Comparison of ENCODE assay signal across 7 mouse cellular contexts in genomic region chr11:117108595-117108994, GRCm38 (mm10). TPM values are rescaled to one million over a fixed set of nuclear protein-coding genes. Genes with fewer than 3 reads are reported as not detected.
DNase-seq lines count a peak whose midpoint lies in the region; ATAC-seq and TF ChIP-seq lines count a peak whose summit lies in the region.

No protein-coding gene starts in this region.

- H3K4me1 ChIP-seq in cerebellum, adult 2 months (ENCODE audit: control insufficient read depth, insufficient read depth, low read length), result peaks cover 16% of the 10 kb centered on the region
- H3K4me1 ChIP-seq in heart, embryonic 10.5 days, result peaks cover 28% of the 10 kb centered on the region; the same call in 1 of the 2 replicates
- peaks cover 15% of the 10 kb centered on the region; the same call in 1 of the 2 replicates for H3K4me1 ChIP-seq in stomach, embryonic 14.5 days (ENCODE audit: control insufficient read depth, insufficient read depth, low read length)

- H3K27ac ChIP-seq in cerebellum, adult 2 months (ENCODE audit: insufficient read depth, low read length), result peak overlapping the region; percentile 4
- H3K27ac ChIP-seq in heart, embryonic 10.5 days, result peak overlapping the region; percentile 11; the same call in 1 of the 2 replicates
- peak overlapping the region; percentile 48; the same call in 1 of the 2 replicates for H3K27ac ChIP-seq in stomach, embryonic 14.5 days (ENCODE audit: low read length)

- no peak overlapping the region for H3K9ac ChIP-seq in stomach, embryonic 14.5 days (replicated peaks; ENCODE audit: low read depth, low read length)

- no peak for ATAC-seq in stomach, embryonic 14.5 days (ENCODE audit: insufficient number of reproducible peaks, insufficient read depth, low FRiP score, low read depth)

- TF ChIP-seq CTCF in cerebellum, adult 2 months (IDR thresholded peaks at IDR 0.05; ENCODE audit: borderline replicate concordance, insufficient read depth, low read depth, low read length), result no peak

- H3K9me3 ChIP-seq in heart, embryonic 10.5 days, result no peaks in the 10 kb centered on the region
- no peaks in the 10 kb centered on the region for H3K9me3 ChIP-seq in stomach, embryonic 14.5 days (ENCODE audit: control insufficient read depth, low read depth, low read length)

- no peak for TF ChIP-seq POLR2A in cerebellum, adult 2 months (IDR thresholded peaks at IDR 0.05; ENCODE audit: borderline replicate concordance, insufficient read depth, low read length)

- H3K36me3 ChIP-seq in heart, embryonic 10.5 days, result no peaks in the 10 kb centered on the region
- no peaks in the 10 kb centered on the region for H3K36me3 ChIP-seq in stomach, embryonic 14.5 days (ENCODE audit: control insufficient read depth, insufficient read depth, low read length)

- no peak overlapping the region for H3K4me3 ChIP-seq in cerebellum, adult 2 months (replicated peaks; ENCODE audit: insufficient read depth, low read depth, low read length)
- no peak overlapping the region for H3K4me3 ChIP-seq in heart, embryonic 10.5 days
- no peak overlapping the region for H3K4me3 ChIP-seq in stomach, embryonic 14.5 days (ENCODE audit: low read depth, low read length)

- peak; percentile 40 for DNase-seq in right cerebral cortex, postnatal 14 days
- DNase-seq in right cerebral cortex, adult 2 months (ENCODE audit: low spot score in 2 of 2), result no peak
- DNase-seq in cerebellum, adult 2 months, result peak; percentile 93 to 96
- DNase-seq in heart, embryonic 10.5 days (ENCODE audit: low spot score), result no peak
- peak; percentile 83 to 89 for DNase-seq in kidney, postnatal 4 days
- DNase-seq in left cerebral cortex, adult 11 months (ENCODE audit: low spot score), result no peak

- no peaks in the 10 kb centered on the region for H3K27me3 ChIP-seq in cerebellum, adult 2 months (ENCODE audit: control insufficient read depth, insufficient read depth, low read length)
- H3K27me3 ChIP-seq in heart, embryonic 10.5 days (ENCODE audit: insufficient read depth, poor library complexity, severe bottlenecking), result no peaks in the 10 kb centered on the region
- H3K27me3 ChIP-seq in stomach, embryonic 14.5 days (ENCODE audit: control insufficient read depth, insufficient read depth, low read length), result no peaks in the 10 kb centered on the region

- 4% methylated on average over 9 of the region's 9 CpGs for WGBS in cerebellum, adult 2 months
- 64% methylated on average over 9 of the region's 9 CpGs for WGBS in heart, embryonic 10.5 days
- 20% methylated on average over 9 of the region's 9 CpGs for WGBS in stomach, embryonic 14.5 days

- no peak overlapping the region for H3K4me2 ChIP-seq in stomach, embryonic 14.5 days (replicated peaks; ENCODE audit: low read depth, low read length)

RNA-seq across cellular contexts. Expression of gene Sec14l1, which starts 6.4 kb away (rescaled TPM):
- 124 and 137 TPM in 2 replicates for polyA plus RNA-seq in cerebellum, adult 2 months (2012; rRNA removed)
- polyA plus RNA-seq in heart, embryonic 10.5 days (2016; fragmentation: Nextera tagmentation; extraction: Ambion mirVana), result 46.2 and 56.0 TPM in 2 replicates
- 41.1 and 42.7 TPM in 2 replicates for polyA plus RNA-seq in stomach, embryonic 14.5 days (2014; fragmentation: Nextera tagmentation; extraction: Ambion mirVana)

Comparison
In these comparisons a context has a peak if more than half of its experiments do, and no peak if none do; other contexts are left out.
1. DNase-seq: peak in right cerebral cortex, postnatal 14 days (single experiment), cerebellum, adult 2 months (2 of 2) and kidney, postnatal 4 days (2 of 2); none in right cerebral cortex, adult 2 months (0 of 2), heart, embryonic 10.5 days (single experiment) and left cerebral cortex, adult 11 months (single experiment).
2. Peak in every context shown above with its lines, with median percentiles within 50 percentile points of each other: H3K27ac ChIP-seq.